Mouse (Mus musculus) midbrain, embryonic 14.5 days (tissue): ENCODE measurements around the gene Ifnz. TPM values are rescaled to one million over a fixed set of nuclear protein-coding genes. Genes with fewer than 3 reads are reported as not detected.
A peak's percentile ranks its signal among the peaks of the same experiment; 100 is the strongest.
"Not testable (repeated sequence)": the region's sequence is repeated elsewhere in the genome, so short reads cannot be mapped to it uniquely, and the experiment has no call there.

Experiments
- ATAC-seq: fragments of 200-750 bp; cut with Nextera tagmentation; 2 replicates; pipeline ENCODE4 v1.8.0; 2017; ENCODE audit warnings: moderate number of reproducible peaks, moderate library complexity; ENCODE audit not compliant: low FRiP score, low TSS enrichment
- DNase-seq: peaks from one replicate; pipeline ENCODE4 v3.0.0-alpha.2; 2015
- H3K27ac ChIP-seq: fragments of 300-500 bp; sonication (generic); replicated peaks from 2 replicates; pipeline ENCODE4 v1.5.1; 2014; ENCODE audit warnings: mild to moderate bottlenecking, low read depth, low read length, moderate library complexity
- H3K27me3 ChIP-seq: fragments of 300-500 bp; sonication (generic); 2 replicates; pipeline ENCODE4 v1.6.1; 2014; ENCODE audit warnings: low read length, control low read depth, mixed read lengths; ENCODE audit not compliant: control insufficient read depth, insufficient read depth
- H3K36me3 ChIP-seq: fragments of 300-500 bp; sonication (generic); 2 replicates; pipeline ENCODE4 v1.6.1; 2014; ENCODE audit warnings: low read length, control low read depth; ENCODE audit not compliant: control insufficient read depth, insufficient read depth
- H3K4me1 ChIP-seq: fragments of 300-500 bp; sonication (generic); 2 replicates; pipeline ENCODE4 v1.6.1; 2014; ENCODE audit warnings: mild to moderate bottlenecking, antibody characterized with exemption, low read length, control low read depth; ENCODE audit not compliant: control insufficient read depth, insufficient read depth
- H3K4me2 ChIP-seq: fragments of 300-500 bp; sonication (generic); 2 replicates; pipeline ENCODE4 v1.6.1; 2014; ENCODE audit warnings: mild to moderate bottlenecking, low read length, moderate library complexity
- H3K4me3 ChIP-seq: fragments of 300-500 bp; sonication (generic); replicated peaks from 2 replicates; pipeline ENCODE4 v1.5.1; 2014; ENCODE audit warnings: low read depth, low read length
- H3K9ac ChIP-seq: fragments of 300-500 bp; sonication (generic); replicated peaks from 2 replicates; pipeline ENCODE4 v1.6.1; 2014; ENCODE audit warnings: mild to moderate bottlenecking, low read length, moderate library complexity
- H3K9me3 ChIP-seq: fragments of 300-500 bp; sonication (generic); 2 replicates; pipeline ENCODE4 v1.6.1; 2016; ENCODE audit warnings: low read length, control low read depth, mixed read lengths; ENCODE audit not compliant: control insufficient read depth
- WGBS: fragments of 180-500 bp; shearing (Covaris S2); extraction: QIAGEN DNeasy Blood & Tissue Kit; methylation state at CpG from one replicate; pipeline ENCODE4 v1.1.7; 2014; 5-methylcytosine and 5-hydroxymethylcytosine counted together
- polyA plus RNA-seq: library from polyadenylated mRNA; unstranded; fragments of >200 nt; fragmentation: Nextera tagmentation; extraction: Ambion mirVana; gene quantifications from 2 replicates; pipeline ENCODE4 v1.2.1, GENCODE M21; 2014

The Ifnz gene
- polyA plus RNA-seq, 1 experiment from 2014 or later: not detected

DNA sequence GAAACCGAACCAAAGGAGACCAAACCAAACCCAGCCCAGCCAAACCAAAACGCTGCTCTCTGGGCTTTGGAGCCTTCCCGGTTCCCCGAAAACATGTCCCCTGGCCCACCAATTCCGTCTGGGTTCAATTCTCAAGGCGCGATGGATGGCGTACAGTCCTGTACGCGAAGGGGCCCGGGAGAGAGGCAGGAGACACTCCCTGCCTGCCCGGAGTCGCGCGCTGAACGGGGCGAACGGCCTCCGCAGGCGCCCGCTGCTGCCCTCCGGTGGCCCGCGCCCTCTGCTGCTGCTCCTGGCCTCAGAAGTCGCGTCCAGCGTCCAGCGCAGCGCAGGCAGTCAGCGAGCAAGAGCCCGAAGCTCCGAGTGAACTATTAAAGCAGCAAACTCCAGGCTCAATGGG lies 8.4 kb upstream of the Ifnz start, which contains the start of gene Gm13290:
TSS of gene Gm13290 (plus strand) at position 301 of the 400 bp plus-strand sequence.
- not testable (repeated sequence) for H3K36me3 ChIP-seq, H3K4me3 ChIP-seq, H3K4me2 ChIP-seq, H3K9ac ChIP-seq, H3K27me3 ChIP-seq, DNase-seq, ATAC-seq, H3K9me3 ChIP-seq, H3K4me1 ChIP-seq, H3K27ac ChIP-seq
- no CpG with 5 or more reads among the region's 32 CpGs for WGBS

GRCm38 (mm10) chr4:88776622-88777021 lies 5.3 kb upstream of the Ifnz start, which contains the start of gene Gm13289:
Gene Gm13289 (plus strand): TSS chr4:88776922.
- WGBS: no CpG with 5 or more reads among the region's 29 CpGs

GRCm38 (mm10) chr4:88779550-88779949 lies 2.4 kb upstream of the Ifnz start, which contains the start of gene Gm13272:
Gene Gm13272 (plus strand): TSS chr4:88779850.
- no CpG with 5 or more reads among the region's 29 CpGs for WGBS
- H3K4me1 ChIP-seq, H3K4me2 ChIP-seq, H3K9me3 ChIP-seq, ATAC-seq, H3K4me3 ChIP-seq, DNase-seq, H3K27me3 ChIP-seq, H3K36me3 ChIP-seq, H3K27ac ChIP-seq, H3K9ac ChIP-seq: not testable (repeated sequence)

More at GRCm38 (mm10) chr4:88776622-88777021, 5.3 kb upstream of the Ifnz start, which contains the start of gene Gm13289:
- H3K4me3 ChIP-seq, ATAC-seq, H3K27me3 ChIP-seq, H3K9ac ChIP-seq, H3K4me1 ChIP-seq, H3K9me3 ChIP-seq, H3K4me2 ChIP-seq, H3K36me3 ChIP-seq, H3K27ac ChIP-seq, DNase-seq: not testable (repeated sequence)

- H3K4me2 ChIP-seq, DNase-seq, H3K9ac ChIP-seq, H3K36me3 ChIP-seq, H3K27ac ChIP-seq, H3K9me3 ChIP-seq, H3K27me3 ChIP-seq, H3K4me3 ChIP-seq, H3K4me1 ChIP-seq, ATAC-seq: not testable (repeated sequence)
- 47% methylated on average over 16 of the region's 18 CpGs for WGBS
These were observed 1.6 kb upstream of the Ifnz start for GRCm38 (mm10) chr4:88780320-88780719.

- H3K4me1 ChIP-seq, H3K27ac ChIP-seq, H3K9ac ChIP-seq, H3K9me3 ChIP-seq, H3K4me3 ChIP-seq, H3K27me3 ChIP-seq, H3K36me3 ChIP-seq, ATAC-seq, DNase-seq: not testable (repeated sequence)
- H3K4me2 ChIP-seq: 0 out of 2 replicates have a peak overlapping the region, but pooled peaks have one; percentile 27
- 0% methylated on average over 15 of the region's 31 CpGs for whole genome bisulfite sequencing
These were observed 404 bp downstream of the Ifnz start for GRCm38 (mm10) chr4:88782335-88782734.

DNA sequence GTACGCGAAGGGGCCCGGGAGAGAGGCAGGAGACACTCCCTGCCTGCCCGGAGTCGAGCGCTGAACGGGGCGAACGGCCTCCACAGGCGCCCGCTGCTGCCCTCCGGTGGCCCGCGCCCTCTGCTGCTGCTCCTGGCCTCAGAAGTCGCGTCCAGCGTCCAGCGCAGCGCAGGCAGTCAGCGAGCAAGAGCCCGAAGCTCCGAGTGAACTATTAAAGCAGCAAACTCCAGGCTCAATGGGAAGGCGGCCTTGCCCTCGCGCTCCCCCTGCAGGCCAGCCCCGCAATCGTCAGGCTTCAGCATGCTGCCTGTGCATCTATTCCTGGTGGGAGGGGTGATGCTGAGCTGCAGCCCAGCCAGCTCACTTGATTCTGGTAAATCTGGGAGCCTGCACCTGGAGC lies 3.5 kb downstream of the Ifnz start, which contains the start of gene Gm13276:
TSS of gene Gm13276 (plus strand) at position 301 of the 400 bp plus-strand sequence.
- not testable (repeated sequence) for H3K9me3 ChIP-seq, H3K4me2 ChIP-seq, H3K4me3 ChIP-seq, H3K27ac ChIP-seq, ATAC-seq, DNase-seq, H3K9ac ChIP-seq, H3K4me1 ChIP-seq, H3K27me3 ChIP-seq, H3K36me3 ChIP-seq
- WGBS: no CpG with 5 or more reads among the region's 27 CpGs

DNA sequence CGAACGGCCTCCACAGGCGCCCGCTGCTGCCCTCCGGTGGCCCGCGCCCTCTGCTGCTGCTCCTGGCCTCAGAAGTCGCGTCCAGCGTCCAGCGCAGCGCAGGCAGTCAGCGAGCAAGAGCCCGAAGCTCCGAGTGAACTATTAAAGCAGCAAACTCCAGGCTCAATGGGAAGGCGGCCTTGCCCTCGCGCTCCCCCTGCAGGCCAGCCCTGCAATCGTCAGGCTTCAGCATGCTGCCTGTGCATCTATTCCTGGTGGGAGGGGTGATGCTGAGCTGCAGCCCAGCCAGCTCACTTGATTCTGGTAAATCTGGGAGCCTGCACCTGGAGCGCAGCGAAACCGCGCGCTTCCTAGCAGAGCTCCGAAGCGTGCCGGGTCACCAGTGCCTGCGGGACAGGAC lies 6.5 kb downstream of the Ifnz start, which contains the start of gene Gm13277:
TSS of gene Gm13277 (plus strand) at position 231 of the 400 bp plus-strand sequence.
- not testable (repeated sequence) for H3K9ac ChIP-seq, H3K27ac ChIP-seq, H3K4me2 ChIP-seq, DNase-seq, H3K27me3 ChIP-seq, H3K4me1 ChIP-seq, ATAC-seq, H3K36me3 ChIP-seq, H3K9me3 ChIP-seq, H3K4me3 ChIP-seq
- 0% methylated on average over 4 of the region's 28 CpGs for WGBS

- H3K27ac ChIP-seq, ATAC-seq, H3K4me1 ChIP-seq, H3K9me3 ChIP-seq, H3K9ac ChIP-seq, H3K4me3 ChIP-seq, H3K4me2 ChIP-seq, DNase-seq, H3K36me3 ChIP-seq, H3K27me3 ChIP-seq: not testable (repeated sequence)
- no CpG with 5 or more reads among the region's 28 CpGs for WGBS
These were observed 9.3 kb downstream of the Ifnz start, which contains the start of gene Gm13278 for GRCm38 (mm10) chr4:88791250-88791649. Gene Gm13278 (plus strand): TSS chr4:88791550.

DNA sequence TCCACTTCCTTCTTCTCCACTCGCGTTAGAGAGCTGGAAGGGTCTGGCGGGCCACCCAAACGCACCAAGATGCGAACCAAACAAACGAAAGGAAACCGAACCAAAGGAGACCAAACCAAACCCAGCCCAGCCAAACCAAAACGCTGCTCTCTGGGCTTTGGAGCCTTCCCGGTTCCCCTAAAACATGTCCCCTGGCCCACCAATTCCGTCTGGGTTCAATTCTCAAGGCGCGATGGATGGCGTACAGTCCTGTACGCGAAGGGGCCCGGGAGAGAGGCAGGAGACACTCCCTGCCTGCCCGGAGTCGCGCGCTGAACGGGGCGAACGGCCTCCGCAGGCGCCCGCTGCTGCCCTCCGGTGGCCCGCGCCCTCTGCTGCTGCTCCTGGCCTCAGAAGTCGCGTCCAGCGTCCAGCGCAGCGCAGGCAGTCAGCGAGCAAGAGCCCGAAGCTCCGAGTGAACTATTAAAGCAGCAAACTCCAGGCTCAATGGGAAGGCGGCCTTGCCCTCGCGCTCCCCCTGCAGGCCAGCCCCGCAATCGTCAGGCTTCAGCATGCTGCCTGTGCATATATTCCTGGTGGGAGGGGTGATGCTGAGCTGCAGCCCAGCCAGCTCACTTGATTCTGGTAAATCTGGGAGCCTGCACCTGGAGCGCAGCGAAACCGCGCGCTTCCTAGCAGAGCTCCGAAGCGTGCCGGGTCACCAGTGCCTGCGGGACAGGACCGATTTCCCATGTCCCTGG lies 12.2 kb downstream of the Ifnz start, which contains the start of gene Gm13275:
TSS of gene Gm13275 (plus strand) at position 552 of the 740 bp plus-strand sequence.
- not testable (repeated sequence) for H3K4me3 ChIP-seq, H3K27me3 ChIP-seq, H3K9ac ChIP-seq, DNase-seq, H3K9me3 ChIP-seq, H3K27ac ChIP-seq, H3K36me3 ChIP-seq, H3K4me1 ChIP-seq, ATAC-seq, H3K4me2 ChIP-seq
- WGBS: 0% methylated on average over 10 of the region's 52 CpGs
